Mouse (Mus musculus) testis, adult 2 months (tissue): ENCODE measurements around the gene Htra3. TPM values are rescaled to one million over a fixed set of nuclear protein-coding genes. Genes with fewer than 3 reads are reported as not detected.

Experiments
- H3K27ac ChIP-seq: fragments of 200-500 bp; 2 replicates; pipeline ENCODE4 v1.5.1; 2012; ENCODE audit warnings: low read depth, low read length; ENCODE audit not compliant: control insufficient read depth, insufficient read depth
- H3K27me3 ChIP-seq: fragments of 200-500 bp; 2 replicates; pipeline ENCODE4 v1.6.1; 2012; ENCODE audit warnings: mild to moderate bottlenecking, low read length, moderate library complexity; ENCODE audit not compliant: control insufficient read depth, insufficient read depth
- H3K36me3 ChIP-seq: fragments of 200-500 bp; 2 replicates; pipeline ENCODE4 v1.6.1; 2012; ENCODE audit warnings: mild to moderate bottlenecking, low read length; ENCODE audit not compliant: control insufficient read depth, insufficient read depth
- H3K4me1 ChIP-seq: fragments of 200-500 bp; 2 replicates; pipeline ENCODE4 v1.6.1; 2012; ENCODE audit warnings: low read length; ENCODE audit not compliant: control insufficient read depth, insufficient read depth
- H3K4me3 ChIP-seq: fragments of 200-500 bp; 2 replicates; pipeline ENCODE4 v1.5.1; 2012; ENCODE audit warnings: low read depth, mild to moderate bottlenecking, low read length, moderate library complexity, mixed read lengths; ENCODE audit not compliant: control insufficient read depth
- CTCF ChIP-seq: fragments of 200-500 bp; IDR thresholded peaks from 2 replicates; pipeline ENCODE4 v1.5.1; 2012; ENCODE audit warnings: low read depth, mild to moderate bottlenecking, inconsistent platforms, low read length, moderate library complexity; ENCODE audit not compliant: control insufficient read depth, insufficient read depth, insufficient replicate concordance
- POLR2A ChIP-seq: fragments of 200-500 bp; IDR thresholded peaks from 2 replicates; pipeline ENCODE4 v1.6.1; 2012; ENCODE audit warnings: low read depth, mild to moderate bottlenecking, inconsistent platforms, low read length, moderate library complexity; ENCODE audit not compliant: control insufficient read depth
- polyA plus RNA-seq: library from polyadenylated mRNA; depleted of rRNA; stranded (reverse); fragments of >200 nt; gene quantifications from 2 replicates; pipeline ENCODE4 v1.2.3, GENCODE M21; 2012; rRNA removed

Htra3 gene
- 14.8 and 15.0 TPM in 2 replicates for polyA plus RNA-seq

- TF ChIP-seq CTCF = no peak
- no peak for TF ChIP-seq POLR2A
- no peaks in the 10 kb centered on the region for H3K27me3 ChIP-seq
- H3K36me3 ChIP-seq = no peaks in the 10 kb centered on the region
- peak within 1 kb of the TSS; percentile 41; the same call in 1 of the 2 replicates for H3K27ac ChIP-seq
- peaks cover 14% of the 10 kb centered on the region for H3K4me1 ChIP-seq
- peak within 1 kb of the TSS; percentile 64 for H3K4me3 ChIP-seq
Observed at GRCm38 (mm10) chr5:35679256-35680155, at the start of gene Htra3. Gene Htra3, minus strand, starts transcription at chr5:35679782.

- no peaks in the 10 kb centered on the region for H3K36me3 ChIP-seq
- peak overlapping the region; percentile 12 for H3K4me3 ChIP-seq
- no peak for TF ChIP-seq POLR2A
- TF ChIP-seq CTCF = no peak
- H3K27ac ChIP-seq = no peak overlapping the region
- no peaks in the 10 kb centered on the region for H3K27me3 ChIP-seq
- H3K4me1 ChIP-seq = no peaks in the 10 kb centered on the region; the same call in 1 of the 2 replicates
Observed at GRCm38 (mm10) chr5:35728957-35729460, 49.4 kb upstream of the Htra3 start.

DNA sequence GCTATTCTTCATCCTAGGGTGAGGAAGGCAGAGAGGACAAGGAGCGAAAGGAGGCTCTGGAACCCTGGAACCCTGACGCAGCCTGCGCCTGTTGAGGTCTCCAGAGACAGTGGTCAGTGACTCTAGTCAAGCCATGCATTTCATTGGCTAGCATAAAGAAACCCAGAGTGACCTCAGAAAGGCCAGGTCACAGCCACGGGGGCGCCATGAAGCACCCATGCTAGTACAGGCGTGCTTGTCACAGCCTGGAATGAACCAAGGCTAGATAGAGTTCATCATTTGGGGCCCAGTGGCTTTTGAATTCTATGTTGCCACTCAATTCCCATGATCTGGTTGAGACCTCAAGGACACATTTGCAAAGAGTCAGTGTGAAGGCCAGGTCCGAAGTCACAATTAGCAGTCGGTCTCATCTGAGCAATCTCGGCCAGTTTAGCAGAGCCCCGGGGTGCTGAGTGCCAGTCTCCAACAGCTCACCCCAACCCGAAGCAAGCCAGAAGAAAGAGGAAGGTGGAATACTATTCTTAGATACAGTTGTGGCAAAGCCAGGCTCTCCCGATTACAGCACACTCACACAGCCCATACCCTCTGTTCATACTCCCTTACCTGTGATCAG lies 48.9 kb upstream of the Htra3 start:
- Histone ChIP-seq H3K36me3 (no peaks in the 10 kb centered on the region), H3K4me3 (peak overlapping the region; percentile 12), H3K4me1 (no peaks in the 10 kb centered on the region; the same call in 1 of the 2 replicates), H3K27ac (no peak overlapping the region), H3K27me3 (no peaks in the 10 kb centered on the region)
- TF ChIP-seq POLR2A (no peak), CTCF (no peak)

- H3K36me3 ChIP-seq = no peaks in the 10 kb centered on the region
- no peaks in the 10 kb centered on the region for H3K27me3 ChIP-seq
- no peaks in the 10 kb centered on the region; the same call in 1 of the 2 replicates for H3K4me1 ChIP-seq
- no peak overlapping the region for H3K4me3 ChIP-seq
- TF ChIP-seq CTCF = no peak
- no peak for TF ChIP-seq POLR2A
- no peak overlapping the region for H3K27ac ChIP-seq
Observed at GRCm38 (mm10) chr5:35727447-35727846, 47.9 kb upstream of the Htra3 start.

- no peaks in the 10 kb centered on the region for H3K27me3 ChIP-seq
- H3K27ac ChIP-seq = no peak overlapping the region
- TF ChIP-seq POLR2A (no peak), CTCF (no peak)
- no peaks in the 10 kb centered on the region; the same call in 1 of the 2 replicates for H3K4me1 ChIP-seq
- no peak overlapping the region for H3K4me3 ChIP-seq
- H3K36me3 ChIP-seq = no peaks in the 10 kb centered on the region
Observed at GRCm38 (mm10) chr5:35725840-35726239, 46.3 kb upstream of the Htra3 start.

DNA sequence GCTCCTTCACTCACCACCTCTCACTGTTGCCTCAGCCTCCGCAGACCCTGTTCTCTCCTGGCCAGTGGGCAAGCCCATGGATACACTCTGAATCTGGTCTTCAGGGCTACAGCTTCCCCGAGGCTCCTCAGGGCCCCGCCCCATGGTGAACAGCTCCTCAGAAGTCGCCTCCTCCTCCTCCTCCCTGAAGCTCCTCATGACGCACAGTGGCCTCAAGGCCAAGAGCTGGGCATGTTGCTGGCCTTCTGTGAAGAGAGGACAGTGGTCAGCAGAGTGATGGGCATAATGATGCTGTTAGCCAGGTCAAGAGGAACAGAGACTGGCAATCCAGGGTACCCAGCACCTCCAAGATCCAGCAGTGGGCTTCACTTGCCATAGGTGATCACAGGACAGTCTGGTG lies 44.3 kb upstream of the Htra3 start:
- Histone ChIP-seq H3K27ac (no peak overlapping the region), H3K4me1 (peaks cover 9% of the 10 kb centered on the region), H3K27me3 (no peaks in the 10 kb centered on the region), H3K4me3 (no peak overlapping the region), H3K36me3 (no peaks in the 10 kb centered on the region)
- no peak for TF ChIP-seq CTCF
- TF ChIP-seq POLR2A = no peak

DNA sequence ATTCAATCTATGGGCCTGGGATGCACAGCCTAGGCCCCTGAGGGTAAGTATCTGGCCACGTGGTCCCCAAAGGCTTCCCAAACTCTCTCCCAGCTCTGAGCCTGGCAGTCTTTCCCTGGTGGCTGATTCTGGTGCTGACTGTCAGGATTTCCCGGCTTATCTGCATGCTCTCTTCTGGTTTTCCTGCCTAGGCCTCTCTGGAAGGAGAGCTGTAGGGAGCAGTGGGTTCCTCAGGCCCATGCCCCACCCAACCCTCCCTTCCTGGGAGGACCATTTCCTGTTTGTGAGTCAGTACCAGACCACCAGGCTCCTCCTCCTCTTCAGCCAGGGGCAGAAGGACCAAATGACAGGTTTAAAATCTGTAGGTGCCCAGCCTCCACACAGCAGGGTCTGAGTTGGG lies 43.1 kb upstream of the Htra3 start:
- Histone ChIP-seq H3K36me3 (no peaks in the 10 kb centered on the region), H3K27ac (no peak overlapping the region), H3K4me3 (no peak overlapping the region), H3K4me1 (peaks cover 9% of the 10 kb centered on the region), H3K27me3 (no peaks in the 10 kb centered on the region)
- TF ChIP-seq POLR2A = no peak
- no peak for TF ChIP-seq CTCF
